Mouse (Mus musculus) brain, embryonic 14.5 days (tissue): ENCODE results near the gene Cstl1.

Experiments
- CTCF ChIP-seq: fragments of 200-500 bp; IDR thresholded peaks from 2 replicates; pipeline ENCODE4 v1.5.1; 2012; ENCODE audit warnings: inconsistent platforms, mild to moderate bottlenecking, moderate library complexity, borderline replicate concordance; ENCODE audit not compliant: insufficient read depth, insufficient read length; ENCODE audit errors: extremely low read depth
- POLR2A ChIP-seq: fragments of 200-500 bp; IDR thresholded peaks from 2 replicates; pipeline ENCODE4 v1.6.1; 2012; ENCODE audit warnings: mild to moderate bottlenecking, inconsistent platforms, borderline replicate concordance; ENCODE audit not compliant: poor library complexity, insufficient read depth, insufficient read length, severe bottlenecking; ENCODE audit errors: extremely low read depth

GRCm38 (mm10) chr2:148763648-148764388 lies 13.7 kb downstream of the Cstl1 start:
- TF ChIP-seq POLR2A (no peak), CTCF (no peak)
